Mouse (Mus musculus) hematopoietic multipotent progenitor cell, adult 10-12 weeks (in vitro differentiated cells): ENCODE measurements around the gene Lactb. TPM values are rescaled to one million over a fixed set of nuclear protein-coding genes. Genes with fewer than 3 reads are reported as not detected.

Experiments
- polyA plus RNA-seq: library from polyadenylated mRNA; stranded (reverse); fragments of >175 nt; gene quantifications from 2 replicates; pipeline ENCODE4 v1.2.3, GENCODE M21; 2012; ENCODE audit warnings: low replicate concordance

The Lactb gene
- 11.9 and 27.6 TPM in 2 replicates for polyA plus RNA-seq

GRCm38 (mm10) chr9:66975239-66975645, at the start of gene Lactb:
Gene Lactb (minus strand): TSS chr9:66975484.

GRCm38 (mm10) chr9:66945647-66946641, 29.3 kb downstream of the Lactb start, which contains the start of gene Rps27l:
Gene Rps27l (plus strand): TSS chr9:66946086.

GRCm38 (mm10) chr9:66919382-66919971, 55.8 kb downstream of the Lactb start, which contains the start of gene Rab8b:
Gene Rab8b (minus strand): TSS chr9:66919687.

Other genes with a start within 250 kb of the Lactb start
- 0.90 and 1.1 TPM in 2 replicates for gene Aph1b, start 180.0 kb downstream of the Lactb start, polyA plus RNA-seq
- gene Gm10647, start 178.4 kb downstream of the Lactb start, polyA plus RNA-seq: not detected in 2 replicates
- 0.25 and 0.51 TPM in 2 replicates for gene Aph1c, start 140.8 kb downstream of the Lactb start, polyA plus RNA-seq
- gene Rab8b, start 55.8 kb downstream of the Lactb start, polyA plus RNA-seq: 2.8 and 7.8 TPM in 2 replicates
- gene Rps27l, start 29.4 kb downstream of the Lactb start, polyA plus RNA-seq: 5.9 and 54.4 TPM in 2 replicates
- gene Tpm1, start 73.9 kb upstream of the Lactb start, polyA plus RNA-seq: 21.4 and 33.2 TPM in 2 replicates